Comparison of ENCODE assay signal across 24 mouse cellular contexts in genomic region chr14:79236261-79236660, GRCm38 (mm10). TPM values are rescaled to one million over a fixed set of nuclear protein-coding genes. Genes with fewer than 3 reads are reported as not detected.
DNase-seq lines count a peak whose midpoint lies in the region; ATAC-seq and TF ChIP-seq lines count a peak whose summit lies in the region.
"Had no signal": no experiment of that assay in that cellular context is flagged by ENCODE, and none has a peak within 500 bp of the region (broad histone marks: within the 10 kb centered on the region; RNA-seq: fewer than 3 reads in every experiment).

No protein-coding gene starts in this region.

- no peaks in the 10 kb centered on the region for H3K36me3 ChIP-seq in hindbrain, postnatal 0 days (ENCODE audit: insufficient read depth, low read length)
- no peaks in the 10 kb centered on the region for H3K36me3 ChIP-seq in hindbrain, embryonic 13.5 days
- H3K36me3 ChIP-seq in embryonic facial prominence, embryonic 10.5 days (replicated peaks) = no peaks in the 10 kb centered on the region
- no peaks in the 10 kb centered on the region for H3K36me3 ChIP-seq in kidney, embryonic 14.5 days (ENCODE audit: control insufficient read depth, insufficient read depth, low read length)
- no peaks in the 10 kb centered on the region for H3K36me3 ChIP-seq in hindbrain, embryonic 14.5 days (replicated peaks; ENCODE audit: control insufficient read depth, insufficient read depth)
- H3K36me3 ChIP-seq: embryonic facial prominence, embryonic 13.5 days; kidney, embryonic 15.5 days; limb, embryonic 12.5 days; liver, embryonic 13.5 days; lung, embryonic 15.5 days; midbrain, embryonic 13.5 days had no signal

- no peaks in the 10 kb centered on the region for H3K27me3 ChIP-seq in hindbrain, postnatal 0 days (ENCODE audit: insufficient read depth, low read length)
- no peaks in the 10 kb centered on the region for H3K27me3 ChIP-seq in hindbrain, embryonic 13.5 days
- no peaks in the 10 kb centered on the region for H3K27me3 ChIP-seq in embryonic facial prominence, embryonic 10.5 days (replicated peaks; ENCODE audit: low read depth, poor library complexity, severe bottlenecking)
- H3K27me3 ChIP-seq in kidney, embryonic 14.5 days (ENCODE audit: control insufficient read depth, insufficient read depth, low read length) = no peaks in the 10 kb centered on the region
- H3K27me3 ChIP-seq in hindbrain, embryonic 14.5 days (ENCODE audit: control insufficient read depth, insufficient read depth, low read length) = no peaks in the 10 kb centered on the region
- H3K27me3 ChIP-seq: embryonic facial prominence, embryonic 13.5 days; kidney, embryonic 15.5 days; limb, embryonic 12.5 days; liver, embryonic 13.5 days; lung, embryonic 15.5 days; midbrain, embryonic 13.5 days had no signal

- no peak overlapping the region for H3K4me2 ChIP-seq in hindbrain, postnatal 0 days (ENCODE audit: low read depth, low read length)
- no peak overlapping the region for H3K4me2 ChIP-seq in hindbrain, embryonic 13.5 days
- no peak overlapping the region for H3K4me2 ChIP-seq in kidney, embryonic 14.5 days (replicated peaks; ENCODE audit: low read depth, low read length)
- no peak overlapping the region for H3K4me2 ChIP-seq in hindbrain, embryonic 14.5 days (replicated peaks)
- H3K4me2 ChIP-seq: embryonic facial prominence, embryonic 13.5 days; heart, embryonic 11.5 days; kidney, embryonic 15.5 days; limb, embryonic 12.5 days; liver, embryonic 13.5 days; lung, embryonic 15.5 days; midbrain, embryonic 13.5 days had no signal

- H3K9ac ChIP-seq in hindbrain, postnatal 0 days (replicated peaks; ENCODE audit: low read length) = no peak overlapping the region
- H3K9ac ChIP-seq in hindbrain, embryonic 13.5 days = no peak overlapping the region
- no peak overlapping the region for H3K9ac ChIP-seq in kidney, embryonic 14.5 days (ENCODE audit: low read depth, low read length)
- no peak overlapping the region for H3K9ac ChIP-seq in hindbrain, embryonic 14.5 days
- H3K9ac ChIP-seq: embryonic facial prominence, embryonic 13.5 days; kidney, embryonic 15.5 days; limb, embryonic 12.5 days; liver, embryonic 13.5 days; lung, embryonic 15.5 days; midbrain, embryonic 13.5 days had no signal

- H3K27ac ChIP-seq in hindbrain, postnatal 0 days = no peak overlapping the region
- H3K27ac ChIP-seq in hindbrain, embryonic 13.5 days = no peak overlapping the region
- H3K27ac ChIP-seq in embryonic facial prominence, embryonic 10.5 days (replicated peaks) = peak overlapping the region; percentile 0
- H3K27ac ChIP-seq in kidney, embryonic 14.5 days (ENCODE audit: low read depth, low read length) = no peak overlapping the region
- no peak overlapping the region for H3K27ac ChIP-seq in hindbrain, embryonic 14.5 days
- H3K27ac ChIP-seq: embryonic facial prominence, embryonic 13.5 days; kidney, embryonic 15.5 days; limb, embryonic 12.5 days; liver, embryonic 13.5 days; lung, embryonic 15.5 days; midbrain, embryonic 13.5 days had no signal

- peak; percentile 64; the same call in 1 of the 2 replicates for ATAC-seq in hindbrain, postnatal 0 days
- no peak for ATAC-seq in hindbrain, embryonic 13.5 days (ENCODE audit: low FRiP score)
- ATAC-seq in kidney, embryonic 14.5 days (ENCODE audit: low FRiP score, low TSS enrichment) = no peak
- ATAC-seq in hindbrain, embryonic 14.5 days (ENCODE audit: low FRiP score) = no peak
- ATAC-seq: midbrain, embryonic 13.5 days had no signal

- WGBS in hindbrain, postnatal 0 days = 69% methylated on average over 6 of the region's 6 CpGs
- WGBS in hindbrain, embryonic 13.5 days = 77% methylated on average over 6 of the region's 6 CpGs
- WGBS in embryonic facial prominence, embryonic 10.5 days = 87% methylated on average over 6 of the region's 6 CpGs
- 80% methylated on average over 6 of the region's 6 CpGs for WGBS in kidney, embryonic 14.5 days
- 78% methylated on average over 6 of the region's 6 CpGs for WGBS in hindbrain, embryonic 14.5 days

- no peak for TF ChIP-seq CTCF in hindbrain, postnatal 0 days (IDR thresholded peaks at IDR 0.05; ENCODE audit: low read depth)

- no peak overlapping the region for H3K4me3 ChIP-seq in hindbrain, postnatal 0 days (ENCODE audit: low read length)
- H3K4me3 ChIP-seq in hindbrain, embryonic 13.5 days = no peak overlapping the region
- no peak overlapping the region for H3K4me3 ChIP-seq in embryonic facial prominence, embryonic 10.5 days
- H3K4me3 ChIP-seq in kidney, embryonic 14.5 days (ENCODE audit: low read length) = no peak overlapping the region
- H3K4me3 ChIP-seq in hindbrain, embryonic 14.5 days (replicated peaks; ENCODE audit: low read length) = no peak overlapping the region
- H3K4me3 ChIP-seq: embryonic facial prominence, embryonic 13.5 days; kidney, embryonic 15.5 days; limb, embryonic 12.5 days; liver, embryonic 13.5 days; lung, embryonic 15.5 days; midbrain, embryonic 13.5 days had no signal

- DNase-seq in hindbrain, postnatal 0 days (ENCODE audit: low spot score) = peak; percentile 19
- peak; percentile 30 for DNase-seq in testis, postnatal 10 days (ENCODE audit: low spot score)
- DNase-seq in testis, postnatal 14 days (ENCODE audit: low spot score) = no peak
- no peak for DNase-seq in embryonic facial prominence, embryonic 10.5 days (ENCODE audit: low spot score)
- DNase-seq in thymus, postnatal 36 days = peak; percentile 51 to 57
- DNase-seq in hindbrain, embryonic 14.5 days (ENCODE audit: low spot score) = no peak
- DNase-seq: adrenal gland, postnatal 10 days; cerebellum, adult 11-12 months; liver, embryonic 13.5 days; right cerebral cortex, postnatal 14 days had no signal

- H3K4me1 ChIP-seq in hindbrain, postnatal 0 days (ENCODE audit: insufficient read depth, low read length) = no peaks in the 10 kb centered on the region
- peaks cover 10% of the 10 kb centered on the region; the same call in 1 of the 2 replicates for H3K4me1 ChIP-seq in hindbrain, embryonic 13.5 days (replicated peaks)
- peaks cover 23% of the 10 kb centered on the region for H3K4me1 ChIP-seq in embryonic facial prominence, embryonic 10.5 days
- no peaks in the 10 kb centered on the region for H3K4me1 ChIP-seq in kidney, embryonic 14.5 days (ENCODE audit: control insufficient read depth, insufficient read depth, low read length)
- no peaks in the 10 kb centered on the region for H3K4me1 ChIP-seq in hindbrain, embryonic 14.5 days (replicated peaks; ENCODE audit: control insufficient read depth, insufficient read depth, low read length)
- H3K4me1 ChIP-seq: kidney, embryonic 15.5 days; liver, embryonic 13.5 days had no signal

- no peaks in the 10 kb centered on the region for H3K9me3 ChIP-seq in hindbrain, postnatal 0 days (ENCODE audit: low read length)
- no peaks in the 10 kb centered on the region for H3K9me3 ChIP-seq in hindbrain, embryonic 13.5 days
- 0 out of 2 replicates have a peak, but pooled peaks cover 6% of the 10 kb centered on the region for H3K9me3 ChIP-seq in embryonic facial prominence, embryonic 10.5 days
- no peaks in the 10 kb centered on the region for H3K9me3 ChIP-seq in kidney, embryonic 14.5 days (ENCODE audit: control insufficient read depth, low read length)
- 0 out of 2 replicates have a peak, but pooled peaks cover 4% of the 10 kb centered on the region for H3K9me3 ChIP-seq in hindbrain, embryonic 14.5 days (ENCODE audit: control insufficient read depth, low read length)
- H3K9me3 ChIP-seq: embryonic facial prominence, embryonic 13.5 days; kidney, embryonic 15.5 days; limb, embryonic 12.5 days; liver, embryonic 13.5 days; lung, embryonic 15.5 days had no signal

RNA-seq across cellular contexts. Expression of gene Zfp957, which starts 10.9 kb away (rescaled TPM):
- not detected in 2 replicates for total RNA-seq in hindbrain, postnatal 0 days (2014; rRNA removed)
- not detected in 2 replicates for polyA plus RNA-seq in hindbrain, postnatal 0 days (2015; fragmentation: Nextera tagmentation; extraction: Ambion mirVana)
- polyA plus RNA-seq in hindbrain, embryonic 13.5 days (2015; fragmentation: Nextera tagmentation; extraction: Ambion mirVana) = not detected in 2 replicates
- not detected in 2 replicates for polyA plus RNA-seq in embryonic facial prominence, embryonic 10.5 days (2016; fragmentation: Nextera tagmentation; extraction: Ambion mirVana)
- not detected in 2 replicates for polyA plus RNA-seq in kidney, embryonic 14.5 days (2014; fragmentation: Nextera tagmentation; extraction: Ambion mirVana)
- polyA plus RNA-seq in hindbrain, embryonic 14.5 days (2014; fragmentation: Nextera tagmentation; extraction: Ambion mirVana) = 0.08 TPM in 1 of 2 replicates, not detected in the other
- total RNA-seq: adrenal gland, postnatal 10 days; gastrocnemius, postnatal 4 days; heart, postnatal 25 days; left cerebral cortex, adult 8-10 months; megakaryocyte progenitor cell, adult 5-6 weeks had no signal
- polyA plus RNA-seq: cortical plate, adult 2 months; embryonic facial prominence, embryonic 13.5 days; heart, embryonic 11.5 days; intestine, embryonic 14.5 days; limb, embryonic 12.5 days; liver, embryonic 13.5 days; lung, embryonic 15.5 days; midbrain, embryonic 13.5 days had no signal

Comparison
In these comparisons a context has a peak if more than half of its experiments do, and no peak if none do; other contexts are left out.
1. DNase-seq: peak in hindbrain, postnatal 0 days (single experiment), testis, postnatal 10 days (single experiment) and thymus, postnatal 36 days (2 of 2); none in testis, postnatal 14 days (single experiment), embryonic facial prominence, embryonic 10.5 days (single experiment) and hindbrain, embryonic 14.5 days (single experiment).